Mouse (Mus musculus): Measurements from ENCODE around the gene Msantd4. TPM values are rescaled to one million over a fixed set of nuclear protein-coding genes. Genes with fewer than 3 reads are reported as not detected.
"Not testable (repeated sequence)": the region's sequence is repeated elsewhere in the genome, so short reads cannot be mapped to it uniquely, and the experiment has no call there.

Msantd4 gene
- total RNA-seq (2021): 10 to 100 TPM; 32.9 to 36.9 TPM
- long read RNA-seq, experiment 1, transcript Msantd4-202 (3 exons, 2,800 nt): major isoform, 20 of 21 reads
- long read RNA-seq, experiment 1, partial matches to known transcripts: 0 of 21 reads
- long read RNA-seq, experiment 1, other reads (novel, unspliced or antisense): 0 of 21 reads
- long read RNA-seq, experiment 2, transcript Msantd4-202 (3 exons, 2,800 nt): major isoform, 19 of 23 reads
- long read RNA-seq, experiment 2, partial matches to known transcripts: 1 of 23 reads
- long read RNA-seq, experiment 2, other reads (novel, unspliced or antisense): 0 of 23 reads

GRCm38 (mm10) chr9:4375828-4376639 is at the start of gene Msantd4:
Gene Msantd4 (plus strand): TSS chr9:4376562.
- peak; percentile 81 to 95 for DNase-seq (ENCODE audit: low spot score in 2 of 2)

- no peak for DNase-seq (ENCODE audit: low spot score in 2 of 2)
These were observed 23.2 kb upstream of the Msantd4 start for GRCm38 (mm10) chr9:4353163-4353562.

- no peak for DNase-seq (ENCODE audit: low spot score in 2 of 2)
These were observed 318 bp downstream of the Msantd4 start for GRCm38 (mm10) chr9:4376640-4377120.

GRCm38 (mm10) chr9:4400801-4401200 is 24.4 kb downstream of the Msantd4 start:
- not testable (repeated sequence) for DNase-seq (ENCODE audit: low spot score in 2 of 2)

Small RNA genes lying within 50 kb of the gene (microRNA-seq; reads per million reads assigned to microRNA genes)
- not detected for gene Gm23992

Other genes starting within 250 kb of the Msantd4 start
- gene Aasdhppt, start 67.1 kb upstream of the Msantd4 start, total RNA-seq (2021): 10 to 100 TPM; 13.1 to 14.0 TPM
- gene Kbtbd3, start 66.7 kb upstream of the Msantd4 start, total RNA-seq (2021): 1 to 10 TPM; 3.7 to 4.5 TPM

Measured in gastrocnemius, postnatal 4 days (tissue).